Mouse (Mus musculus) C2C12 (cell line): ENCODE data around the gene Xrn1.

Experiments used
- CEBPB ChIP-seq: IDR thresholded peaks from one replicate; pipeline ENCODE4 v1.6.1; 2011; ENCODE audit warnings: low read depth, mild to moderate bottlenecking, control low read depth, moderate library complexity
- CTCF ChIP-seq: IDR thresholded peaks from one replicate; pipeline ENCODE4 v1.5.1; 2011; ENCODE audit not compliant: control insufficient read depth, insufficient read depth, insufficient read length
- FOSL1 ChIP-seq: IDR thresholded peaks from one replicate; pipeline ENCODE4 v1.8.0; 2011; ENCODE audit warnings: mild to moderate bottlenecking, low read length; ENCODE audit not compliant: poor library complexity, insufficient read depth, severe bottlenecking
- MAX ChIP-seq: IDR thresholded peaks from one replicate; pipeline ENCODE4 v1.6.1; 2011; ENCODE audit warnings: mild to moderate bottlenecking, control low read depth
- MYOD1 ChIP-seq: IDR thresholded peaks from one replicate; pipeline ENCODE4 v1.6.1; 2011; ENCODE audit warnings: low read depth; ENCODE audit not compliant: control insufficient read depth, insufficient read length
- MYOG ChIP-seq: IDR thresholded peaks from one replicate; pipeline ENCODE4 v1.6.1; 2011; ENCODE audit not compliant: control insufficient read depth, insufficient read length; ENCODE audit errors: extremely low read depth
- USF1 ChIP-seq: IDR thresholded peaks from one replicate; pipeline ENCODE4 v1.6.1; 2011; ENCODE audit warnings: low read depth, mild to moderate bottlenecking, control low read depth, moderate library complexity

DNA sequence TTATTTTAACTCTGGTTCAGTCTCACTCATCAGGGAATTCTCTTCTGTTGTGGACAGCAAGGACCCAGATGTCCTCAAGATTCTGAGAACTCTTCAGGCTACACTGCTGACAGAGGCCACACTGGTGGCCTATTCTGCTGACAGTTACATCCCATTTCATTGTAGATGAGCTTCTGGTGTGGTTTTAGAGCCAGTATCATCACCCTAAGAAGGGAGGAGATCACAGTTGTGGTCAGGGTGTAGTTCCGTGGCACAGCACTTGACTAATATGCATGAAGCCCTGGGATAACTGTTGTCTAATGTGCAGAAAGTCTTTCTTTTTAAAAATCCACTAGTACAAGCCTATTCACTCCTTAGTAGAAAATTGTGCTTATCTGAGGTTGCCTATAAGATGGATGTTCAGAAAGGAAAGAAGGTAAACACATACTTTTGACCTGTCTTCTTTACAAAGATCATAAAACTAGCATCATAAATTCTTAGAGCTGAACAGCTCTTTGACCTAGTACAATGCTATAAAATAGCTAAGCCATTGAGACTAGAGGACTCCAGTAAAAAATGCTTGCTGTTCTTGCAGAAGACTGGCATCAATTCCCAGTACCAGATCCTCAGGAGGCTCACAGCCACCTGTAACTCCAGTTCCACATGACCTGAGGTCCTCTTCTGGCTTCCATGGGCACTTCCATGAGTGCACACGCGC lies 5.3 kb downstream of the Xrn1 start:
- no peak for TF ChIP-seq MAX
- TF ChIP-seq CEBPB, result no peak
- TF ChIP-seq CTCF, result no peak
- no peak for TF ChIP-seq MYOG
- TF ChIP-seq MYOD1, result no peak
- TF ChIP-seq USF1, result no peak
- no peak for TF ChIP-seq FOSL1
